Mouse (Mus musculus) ES-E14 (cell line): Measurements from ENCODE around the gene Chadl. TPM values are rescaled to one million over a fixed set of nuclear protein-coding genes. Genes with fewer than 3 reads are reported as not detected.

Experiments
- DNase-seq: peaks from one replicate; pipeline ENCODE4 v3.0.0-alpha.2; 2013; ENCODE audit warnings: low read depth, low spot score
- H3K27ac ChIP-seq: 2 replicates; pipeline ENCODE4 v1.5.1; 2012; ENCODE audit warnings: low read depth, mild to moderate bottlenecking, low read length, moderate library complexity, mixed read lengths; ENCODE audit not compliant: poor library complexity, insufficient read depth, severe bottlenecking
- H3K36me3 ChIP-seq: 2 replicates; pipeline ENCODE4 v1.6.1; 2012; ENCODE audit warnings: mild to moderate bottlenecking, low read length, moderate library complexity, mixed read lengths; ENCODE audit not compliant: control insufficient read depth, poor library complexity, insufficient read depth, severe bottlenecking
- H3K4me1 ChIP-seq, 2 experiments: fragments of 150-350 bp in 1 of 2; sonication (generic) in 1 of 2; 2 replicates each; pipeline ENCODE4 v1.6.1; 2012; ENCODE audit warnings: low read length in 2 of 2, mild to moderate bottlenecking in 1 of 2, mixed read lengths in 1 of 2; ENCODE audit not compliant: control insufficient read depth in 2 of 2, insufficient read depth in 2 of 2, poor library complexity in 1 of 2
- H3K4me3 ChIP-seq, 2 experiments: fragments of 150-350 bp in 1 of 2; sonication (generic) in 1 of 2; 2 replicates each; pipeline ENCODE4 v1.5.1; 2012; ENCODE audit warnings: low read length in 2 of 2, low read depth in 1 of 2, mild to moderate bottlenecking in 1 of 2, mixed read lengths in 1 of 2; ENCODE audit not compliant: insufficient read depth in 1 of 2, poor library complexity in 1 of 2, severe bottlenecking in 1 of 2
- H3K9ac ChIP-seq: 2 replicates; pipeline ENCODE4 v1.6.1; 2012; ENCODE audit warnings: low read depth, mild to moderate bottlenecking, low read length, mixed read lengths; ENCODE audit not compliant: poor library complexity, insufficient read depth, severe bottlenecking
- H3K9me3 ChIP-seq: fragments of 150-350 bp; sonication (generic); 2 replicates; pipeline ENCODE4 v1.6.1; 2012; ENCODE audit warnings: low read depth, mild to moderate bottlenecking, low read length; ENCODE audit not compliant: control insufficient read depth, insufficient read depth
- CHD2 ChIP-seq: IDR thresholded peaks from 2 replicates; pipeline ENCODE4 v1.6.1; 2014; ENCODE audit warnings: mild to moderate bottlenecking, low read depth, low read length, inconsistent platforms
- HCFC1 ChIP-seq: IDR thresholded peaks from 2 replicates; pipeline ENCODE4 v1.6.1; 2012; ENCODE audit warnings: low read length, inconsistent platforms, borderline replicate concordance; ENCODE audit not compliant: insufficient read depth
- MAFK ChIP-seq: IDR thresholded peaks from 2 replicates; pipeline ENCODE4 v1.6.1; 2014; ENCODE audit warnings: mild to moderate bottlenecking, low read depth, low read length, inconsistent platforms; ENCODE audit not compliant: insufficient read depth
- ZC3H11A ChIP-seq: IDR thresholded peaks from 2 replicates; pipeline ENCODE4 v1.6.1; 2012; ENCODE audit warnings: low read depth, mild to moderate bottlenecking, inconsistent platforms, low read length, borderline replicate concordance
- ZNF384 ChIP-seq: IDR thresholded peaks from 2 replicates; pipeline ENCODE4 v1.6.1; 2012; ENCODE audit warnings: low read depth, low read length, inconsistent platforms
- in situ Hi-C, 2 experiments: fragments of 600-800 bp; cut with MboI; formaldehyde crosslinking; loops; one replicate each; pipeline ENCODE4 v1.15.1; 2025; ENCODE audit warnings: low sequenced_read_pairs in 2 of 2, inconsistent platforms in 1 of 2; ENCODE audit not compliant: unreplicated experiment in 2 of 2
- total RNA-seq: library from RNA; depleted of rRNA; stranded (reverse); fragments of 300-350 nt; gene quantifications from 2 replicates; pipeline ENCODE4 v1.2.3, GENCODE M21; 2012

The Chadl gene
- total RNA-seq, 1 experiment: 0.98 TPM

DNA sequence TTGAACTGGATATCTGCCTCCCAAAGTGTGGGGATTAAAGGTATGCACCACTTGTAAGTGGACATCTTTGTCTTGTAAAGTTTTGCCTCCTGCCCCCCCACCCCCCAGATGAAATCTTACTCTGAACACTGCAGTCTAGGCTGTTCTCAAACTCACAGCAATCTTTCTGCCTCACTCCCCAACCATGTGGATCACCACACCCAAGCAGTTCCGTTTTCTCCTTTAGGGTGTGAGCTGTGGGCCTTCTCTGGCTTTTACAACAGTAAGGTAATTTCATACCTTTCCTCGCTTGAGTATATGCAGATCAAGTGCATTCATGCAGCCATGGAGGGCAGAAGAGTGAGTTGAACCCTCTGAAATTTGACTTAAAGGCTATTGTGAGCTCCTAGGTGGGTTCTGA lies 3.1 kb upstream of the Chadl start:
- no peak overlapping the region for H3K9ac ChIP-seq
- H3K36me3 ChIP-seq: peaks cover 21% of the 10 kb centered on the region
- peak overlapping the region; percentile 37; the same call in 1 of the 2 replicates for H3K27ac ChIP-seq
- in situ Hi-C loops: no loop called here
- no peak for DNase-seq
- H3K4me1 ChIP-seq: peaks cover 2 to 13% of the 10 kb centered on the region in 2 experiments; a peak in 2 of 4 replicates
- no peak overlapping the region for H3K4me3 ChIP-seq
- no peaks in the 10 kb centered on the region for H3K9me3 ChIP-seq
- TF ChIP-seq ZC3H11A (no peak), MAFK (no peak), CHD2 (no peak), HCFC1 (no peak), ZNF384 (no peak)

DNA sequence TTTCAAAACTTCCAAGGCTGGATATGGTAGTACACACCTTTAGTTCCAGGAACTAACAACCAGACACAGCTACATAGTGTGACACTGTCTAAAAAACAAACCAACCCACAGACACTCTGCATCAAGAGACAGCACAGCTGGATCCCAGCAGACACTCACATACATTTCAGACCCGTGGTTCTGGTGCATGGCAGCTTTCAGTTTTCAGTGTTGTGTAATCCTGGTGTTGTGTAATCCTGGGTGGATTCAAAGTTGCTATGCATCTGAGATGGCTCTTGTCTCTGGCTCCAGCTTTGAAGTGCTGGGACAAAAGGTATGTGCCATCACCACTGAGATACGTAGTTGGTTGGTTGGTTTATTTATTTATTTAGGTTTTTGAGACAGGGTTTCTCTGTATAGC lies 1.4 kb upstream of the Chadl start:
- TF ChIP-seq MAFK (no peak), CHD2 (no peak), HCFC1 (no peak), ZC3H11A (no peak), ZNF384 (no peak)
- Histone ChIP-seq H3K4me1 (peaks cover 2% of the 10 kb centered on the region in 2 experiments; a peak in 1 of 4 replicates), H3K9ac (no peak overlapping the region), H3K4me3 (no peak overlapping the region), H3K9me3 (no peaks in the 10 kb centered on the region), H3K36me3 (peaks cover 5% of the 10 kb centered on the region; the same call in 1 of the 2 replicates), H3K27ac (no peak overlapping the region)
- DNase-seq: no peak
- in situ Hi-C loops: no loop called here

DNA sequence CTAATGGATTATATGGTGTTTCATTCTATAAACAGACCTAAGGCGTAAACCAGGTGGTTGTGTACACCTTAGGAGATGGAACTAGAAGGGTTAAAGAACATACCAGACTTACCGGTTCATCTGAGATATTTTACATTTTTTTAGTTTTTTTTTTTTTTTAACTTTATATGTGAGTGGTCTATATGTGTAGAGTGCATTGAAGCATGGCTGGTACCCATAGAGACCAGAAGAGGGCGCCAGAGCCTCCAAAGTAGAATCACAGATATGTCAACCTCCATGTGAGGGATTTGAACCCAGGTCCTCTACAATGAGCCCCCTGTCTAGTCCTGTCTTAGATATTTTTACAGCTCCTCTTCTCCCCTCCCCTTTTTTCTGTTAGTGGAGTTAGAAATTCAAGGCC lies 760 bp upstream of the Chadl start:
- TF ChIP-seq CHD2: no peak
- 0 out of 2 replicates have a peak, but pooled peaks have one; percentile 7 for TF ChIP-seq ZC3H11A
- TF ChIP-seq ZNF384: peak; percentile 93
- no peak overlapping the region for H3K9ac ChIP-seq
- no peak overlapping the region for H3K27ac ChIP-seq
- peaks cover 2% of the 10 kb centered on the region in 2 experiments; a peak in 1 of 4 replicates for H3K4me1 ChIP-seq
- no peaks in the 10 kb centered on the region for H3K9me3 ChIP-seq
- H3K4me3 ChIP-seq: no peak overlapping the region
- DNase-seq: peak; percentile 68
- H3K36me3 ChIP-seq: peaks cover 1% of the 10 kb centered on the region; the same call in 1 of the 2 replicates
- in situ Hi-C loops: no loop called here

DNA sequence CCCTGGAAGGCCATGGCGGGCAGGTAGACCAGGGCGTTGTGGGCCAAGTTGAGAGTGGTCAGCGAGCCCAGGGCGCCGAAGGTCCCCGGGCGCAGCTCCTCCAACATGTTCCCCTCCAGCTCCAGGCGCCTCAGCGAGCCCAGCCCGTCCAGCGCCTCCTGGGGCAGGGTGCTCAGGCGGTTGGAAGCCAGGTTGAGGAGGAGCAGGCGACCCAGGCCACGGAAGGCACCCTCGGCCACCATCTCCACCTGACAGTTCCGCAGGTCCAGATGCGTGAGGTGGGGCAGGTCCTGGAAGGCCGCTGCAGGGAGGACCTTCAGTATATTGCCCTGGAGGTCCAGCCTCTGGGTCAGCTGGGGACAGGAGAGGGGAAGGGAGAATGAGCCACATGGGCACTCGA lies 2.2 kb downstream of the Chadl start:
- Histone ChIP-seq H3K27ac (no peak overlapping the region), H3K9ac (peak overlapping the region; percentile 66; the same call in 1 of the 2 replicates), H3K36me3 (no peaks in the 10 kb centered on the region), H3K9me3 (no peaks in the 10 kb centered on the region), H3K4me1 (peaks cover 2 to 5% of the 10 kb centered on the region in 2 experiments; a peak in 1 of 4 replicates), H3K4me3 (peak overlapping the region; percentile 72 to 73)
- in situ Hi-C loops: no loop called here
- DNase-seq: no peak
- TF ChIP-seq ZC3H11A (no peak), MAFK (no peak), HCFC1 (0 out of 2 replicates have a peak, but pooled peaks have one; percentile 7), ZNF384 (no peak), CHD2 (no peak)
